Mouse (Mus musculus) kidney, embryonic 16.5 days (tissue): ENCODE results near the gene Abraxas1. TPM values are rescaled to one million over a fixed set of nuclear protein-coding genes. Genes with fewer than 3 reads are reported as not detected.

Source experiments
- polyA plus RNA-seq: library from polyadenylated mRNA; unstranded; fragments of >200 nt; fragmentation: Nextera tagmentation; extraction: Ambion mirVana; gene quantifications from 2 replicates; pipeline ENCODE4 v1.2.1, GENCODE M21; 2015

Gene Abraxas1
- polyA plus RNA-seq, 1 experiment from 2014 or later = 29.7 TPM

Other genes starting within 250 kb of the Abraxas1 start
- 87.7 and 91.5 TPM in 2 replicates for gene Plac8, start 248.7 kb downstream of the Abraxas1 start, polyA plus RNA-seq
- gene Coq2, start 145.8 kb downstream of the Abraxas1 start, polyA plus RNA-seq = 68.5 and 70.3 TPM in 2 replicates
- gene Hpse, start 101.2 kb downstream of the Abraxas1 start, polyA plus RNA-seq = 4.0 and 4.5 TPM in 2 replicates
- 12.9 and 16.5 TPM in 2 replicates for gene Helq, start 22.4 kb downstream of the Abraxas1 start, polyA plus RNA-seq
- gene Mrps18c, start 22.3 kb downstream of the Abraxas1 start, polyA plus RNA-seq = 137 and 142 TPM in 2 replicates
- 1.4 and 1.7 TPM in 2 replicates for gene Gpat3, start 24.7 kb upstream of the Abraxas1 start, polyA plus RNA-seq